Mouse (Mus musculus): ENCODE data around the gene Arhgef6. TPM values are rescaled to one million over a fixed set of nuclear protein-coding genes. Genes with fewer than 3 reads are reported as not detected.

The Arhgef6 gene
- polyA plus RNA-seq, 1 experiment from 2014 or later, result 5.7 TPM

- ATAC-seq (ENCODE audit: insufficient read depth, low FRiP score, low TSS enrichment) (no peak), DNase-seq (ENCODE audit: low spot score) (no peak)
- H3K27ac ChIP-seq (ENCODE audit: low read depth, low read length), result no peak overlapping the region
- no peaks in the 10 kb centered on the region for H3K4me1 ChIP-seq (ENCODE audit: control insufficient read depth, insufficient read depth, low read length)
- no peak overlapping the region for H3K4me2 ChIP-seq (ENCODE audit: low read depth)
- 86% methylated on average over 4 of the region's 4 CpGs for WGBS
- no peaks in the 10 kb centered on the region for H3K36me3 ChIP-seq (ENCODE audit: control insufficient read depth, insufficient read depth, low read length)
- no peak overlapping the region for H3K9ac ChIP-seq (ENCODE audit: low read length)
- H3K9me3 ChIP-seq (ENCODE audit: control insufficient read depth, low read length), result no peaks in the 10 kb centered on the region
- no peaks in the 10 kb centered on the region for H3K27me3 ChIP-seq (ENCODE audit: control insufficient read depth, insufficient read depth, low read length)
- H3K4me3 ChIP-seq (ENCODE audit: low read depth, low read length), result no peak overlapping the region
These were observed 691 bp upstream of the Arhgef6 start for GRCm38 (mm10) chrX:57339220-57339619.

DNA sequence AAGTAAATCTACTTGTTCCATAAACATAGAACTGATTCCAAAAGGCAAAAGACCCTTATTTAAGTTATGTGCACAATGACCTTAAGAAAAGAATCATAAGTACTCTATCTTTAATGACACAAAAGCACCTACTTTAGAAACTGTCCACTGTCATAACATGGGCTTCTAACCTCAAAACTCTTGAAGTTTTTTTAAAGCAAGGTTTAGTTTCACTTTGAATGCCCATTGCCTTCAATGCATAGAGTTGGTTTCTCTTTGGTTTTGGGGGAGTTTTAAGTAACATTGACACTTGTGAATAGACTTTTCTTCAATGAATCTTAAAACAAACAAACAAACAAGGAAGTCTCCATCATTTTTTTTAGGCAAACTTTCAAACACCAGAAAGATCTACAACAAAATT, 947 bp downstream of the Arhgef6 start:
- no peak overlapping the region for H3K9ac ChIP-seq (ENCODE audit: low read length)
- ATAC-seq (ENCODE audit: insufficient read depth, low FRiP score, low TSS enrichment), result no peak
- H3K4me3 ChIP-seq (ENCODE audit: low read depth, low read length), result no peak overlapping the region
- no peak overlapping the region for H3K4me2 ChIP-seq (ENCODE audit: low read depth)
- no peaks in the 10 kb centered on the region for H3K36me3 ChIP-seq (ENCODE audit: control insufficient read depth, insufficient read depth, low read length)
- DNase-seq (ENCODE audit: low spot score), result no peak
- no peaks in the 10 kb centered on the region for H3K4me1 ChIP-seq (ENCODE audit: control insufficient read depth, insufficient read depth, low read length)
- H3K27me3 ChIP-seq (ENCODE audit: control insufficient read depth, insufficient read depth, low read length), result no peaks in the 10 kb centered on the region
- no peak overlapping the region for H3K27ac ChIP-seq (ENCODE audit: low read depth, low read length)
- no peaks in the 10 kb centered on the region for H3K9me3 ChIP-seq (ENCODE audit: control insufficient read depth, low read length)

DNA sequence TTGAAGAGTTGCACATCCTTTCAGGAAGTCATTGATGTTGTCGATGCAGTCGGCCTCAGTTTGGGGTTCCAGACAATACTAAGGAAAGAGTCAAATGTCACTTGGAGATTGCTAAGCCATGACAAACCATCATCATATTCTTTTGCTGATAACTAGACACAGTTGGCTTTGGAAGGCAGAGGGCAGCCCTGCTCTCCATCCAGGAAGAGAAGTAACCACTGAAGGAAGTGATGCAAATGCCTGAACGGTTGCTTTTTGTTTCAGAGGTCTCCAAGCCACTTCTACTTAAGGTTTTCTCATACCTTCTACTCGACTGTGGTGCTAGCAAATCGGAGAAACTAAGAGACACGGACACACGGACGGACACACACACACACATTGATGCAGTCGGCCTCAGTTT, 1.6 kb downstream of the Arhgef6 start:
- DNase-seq (ENCODE audit: low spot score), result no peak
- no peak for ATAC-seq (ENCODE audit: insufficient read depth, low FRiP score, low TSS enrichment)
- no peak overlapping the region for H3K4me2 ChIP-seq (ENCODE audit: low read depth)
- no peaks in the 10 kb centered on the region for H3K4me1 ChIP-seq (ENCODE audit: control insufficient read depth, insufficient read depth, low read length)
- H3K9me3 ChIP-seq (ENCODE audit: control insufficient read depth, low read length), result no peaks in the 10 kb centered on the region
- no peak overlapping the region for H3K27ac ChIP-seq (ENCODE audit: low read depth, low read length)
- WGBS, result 89% methylated on average over 9 of the region's 9 CpGs
- no peaks in the 10 kb centered on the region for H3K36me3 ChIP-seq (ENCODE audit: control insufficient read depth, insufficient read depth, low read length)
- H3K9ac ChIP-seq (ENCODE audit: low read length), result no peak overlapping the region
- H3K4me3 ChIP-seq (ENCODE audit: low read depth, low read length), result no peak overlapping the region
- H3K27me3 ChIP-seq (ENCODE audit: control insufficient read depth, insufficient read depth, low read length), result no peaks in the 10 kb centered on the region

DNA sequence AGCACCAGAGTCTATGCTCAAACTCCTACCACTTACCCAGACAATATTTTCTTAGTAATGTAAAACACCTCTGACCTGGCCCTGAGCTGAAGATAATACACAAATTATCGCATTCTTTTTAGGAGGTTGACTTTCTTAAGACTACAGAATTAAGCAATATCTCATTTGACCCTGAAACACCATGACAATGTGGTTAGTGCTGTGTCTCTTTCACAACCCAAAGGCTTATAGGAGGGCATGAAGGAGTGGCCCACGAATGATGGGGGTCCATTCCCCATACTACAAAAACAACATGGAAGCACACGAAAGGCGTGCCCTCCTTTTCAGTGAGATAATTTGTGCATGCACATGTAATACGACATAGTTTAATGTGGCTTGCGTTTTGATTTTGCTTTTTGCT, 3.2 kb downstream of the Arhgef6 start:
- Histone ChIP-seq H3K36me3 (ENCODE audit: control insufficient read depth, insufficient read depth, low read length) (no peaks in the 10 kb centered on the region), H3K9ac (ENCODE audit: low read length) (no peak overlapping the region), H3K4me2 (ENCODE audit: low read depth) (no peak overlapping the region), H3K9me3 (ENCODE audit: control insufficient read depth, low read length) (no peaks in the 10 kb centered on the region), H3K27me3 (ENCODE audit: control insufficient read depth, insufficient read depth, low read length) (no peaks in the 10 kb centered on the region), H3K4me1 (ENCODE audit: control insufficient read depth, insufficient read depth, low read length) (no peaks in the 10 kb centered on the region), H3K4me3 (ENCODE audit: low read depth, low read length) (no peak overlapping the region), H3K27ac (ENCODE audit: low read depth, low read length) (no peak overlapping the region)
- DNase-seq (ENCODE audit: low spot score) (no peak), ATAC-seq (ENCODE audit: insufficient read depth, low FRiP score, low TSS enrichment) (no peak)
- 85% methylated on average over 6 of the region's 6 CpGs for WGBS

- Histone ChIP-seq H3K9ac (ENCODE audit: low read length) (no peak overlapping the region), H3K27me3 (ENCODE audit: control insufficient read depth, insufficient read depth, low read length) (no peaks in the 10 kb centered on the region), H3K27ac (ENCODE audit: low read depth, low read length) (no peak overlapping the region), H3K4me2 (ENCODE audit: low read depth) (no peak overlapping the region), H3K4me1 (ENCODE audit: control insufficient read depth, insufficient read depth, low read length) (no peaks in the 10 kb centered on the region), H3K4me3 (ENCODE audit: low read depth, low read length) (no peak overlapping the region), H3K36me3 (ENCODE audit: control insufficient read depth, insufficient read depth, low read length) (no peaks in the 10 kb centered on the region), H3K9me3 (ENCODE audit: control insufficient read depth, low read length) (no peaks in the 10 kb centered on the region)
- DNase-seq (ENCODE audit: low spot score) (no peak), ATAC-seq (ENCODE audit: insufficient read depth, low FRiP score, low TSS enrichment) (no peak)
- WGBS, result 74% methylated on average over 3 of the region's 3 CpGs
These were observed 10.7 kb downstream of the Arhgef6 start for GRCm38 (mm10) chrX:57327668-57328338.

- Histone ChIP-seq H3K4me1 (ENCODE audit: control insufficient read depth, insufficient read depth, low read length) (no peaks in the 10 kb centered on the region), H3K9ac (ENCODE audit: low read length) (peak overlapping the region; percentile 40; the same call in 1 of the 2 replicates), H3K4me3 (ENCODE audit: low read depth, low read length) (peak overlapping the region; percentile 40), H3K27me3 (ENCODE audit: control insufficient read depth, insufficient read depth, low read length) (no peaks in the 10 kb centered on the region), H3K27ac (ENCODE audit: low read depth, low read length) (no peak overlapping the region), H3K36me3 (ENCODE audit: control insufficient read depth, insufficient read depth, low read length) (no peaks in the 10 kb centered on the region), H3K9me3 (ENCODE audit: control insufficient read depth, low read length) (no peaks in the 10 kb centered on the region), H3K4me2 (ENCODE audit: low read depth) (peak overlapping the region; percentile 56)
- no peak for ATAC-seq (ENCODE audit: insufficient read depth, low FRiP score, low TSS enrichment)
- peak; percentile 41 for DNase-seq (ENCODE audit: low spot score)
- WGBS, result 33% methylated on average over 16 of the region's 16 CpGs
These were observed 11.9 kb downstream of the Arhgef6 start for GRCm38 (mm10) chrX:57326487-57327221.

DNA sequence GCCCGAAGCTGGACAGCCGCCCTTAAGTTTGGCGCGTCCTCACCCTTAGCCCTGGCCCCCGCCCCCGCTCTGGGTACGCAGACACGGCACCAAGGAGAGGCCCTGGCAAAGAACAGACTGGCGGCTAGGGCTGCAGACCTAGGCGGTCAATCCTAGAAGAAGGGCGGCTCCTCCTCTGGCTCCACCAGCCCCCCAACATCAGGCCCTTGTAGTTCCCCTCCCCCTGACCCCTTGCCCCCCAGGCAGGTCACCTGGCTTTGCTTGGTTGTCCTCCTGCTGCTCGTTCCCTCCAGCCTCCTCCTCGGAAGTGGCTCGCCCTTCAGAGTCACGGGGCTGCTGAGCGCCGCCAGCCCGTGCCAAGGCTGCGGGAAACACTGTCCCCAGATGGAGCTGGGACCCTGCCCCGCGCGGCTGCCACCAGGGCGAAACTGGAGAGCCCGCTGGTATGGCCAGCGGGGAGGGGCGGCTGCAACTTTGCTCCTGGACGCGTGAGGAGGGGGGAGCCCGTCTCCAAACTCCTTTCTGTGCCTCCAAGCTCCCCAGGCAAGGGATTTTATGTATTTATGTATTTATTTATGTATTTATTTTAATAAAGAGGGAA, 12.6 kb downstream of the Arhgef6 start:
- Histone ChIP-seq H3K4me3 (ENCODE audit: low read depth, low read length) (peak overlapping the region; percentile 40), H3K9me3 (ENCODE audit: control insufficient read depth, low read length) (no peaks in the 10 kb centered on the region), H3K4me2 (ENCODE audit: low read depth) (peak overlapping the region; percentile 56), H3K4me1 (ENCODE audit: control insufficient read depth, insufficient read depth, low read length) (no peaks in the 10 kb centered on the region), H3K9ac (ENCODE audit: low read length) (peak overlapping the region; percentile 40; the same call in 1 of the 2 replicates), H3K36me3 (ENCODE audit: control insufficient read depth, insufficient read depth, low read length) (no peaks in the 10 kb centered on the region), H3K27ac (ENCODE audit: low read depth, low read length) (no peak overlapping the region), H3K27me3 (ENCODE audit: control insufficient read depth, insufficient read depth, low read length) (no peaks in the 10 kb centered on the region)
- DNase-seq (ENCODE audit: low spot score) (peak; percentile 41), ATAC-seq (ENCODE audit: insufficient read depth, low FRiP score, low TSS enrichment) (no peak)
- 15% methylated on average over 28 of the region's 29 CpGs for WGBS

GRCm38 (mm10) chrX:57324891-57325290, 13.6 kb downstream of the Arhgef6 start:
- Histone ChIP-seq H3K27ac (ENCODE audit: low read depth, low read length) (no peak overlapping the region), H3K4me1 (ENCODE audit: control insufficient read depth, insufficient read depth, low read length) (no peaks in the 10 kb centered on the region), H3K9ac (ENCODE audit: low read length) (no peak overlapping the region), H3K4me2 (ENCODE audit: low read depth) (no peak overlapping the region), H3K9me3 (ENCODE audit: control insufficient read depth, low read length) (no peaks in the 10 kb centered on the region), H3K36me3 (ENCODE audit: control insufficient read depth, insufficient read depth, low read length) (no peaks in the 10 kb centered on the region), H3K27me3 (ENCODE audit: control insufficient read depth, insufficient read depth, low read length) (no peaks in the 10 kb centered on the region), H3K4me3 (ENCODE audit: low read depth, low read length) (no peak overlapping the region)
- DNase-seq (ENCODE audit: low spot score) (no peak), ATAC-seq (ENCODE audit: insufficient read depth, low FRiP score, low TSS enrichment) (no peak)
- 74% methylated on average over 6 of the region's 6 CpGs for WGBS

GRCm38 (mm10) chrX:57312066-57312465, 26.5 kb downstream of the Arhgef6 start:
- H3K4me1 ChIP-seq (ENCODE audit: control insufficient read depth, insufficient read depth, low read length), result no peaks in the 10 kb centered on the region
- no peak for ATAC-seq (ENCODE audit: insufficient read depth, low FRiP score, low TSS enrichment)
- 87% methylated on average over 5 of the region's 5 CpGs for WGBS
- H3K9me3 ChIP-seq (ENCODE audit: control insufficient read depth, low read length), result no peaks in the 10 kb centered on the region
- H3K36me3 ChIP-seq (ENCODE audit: control insufficient read depth, insufficient read depth, low read length), result no peaks in the 10 kb centered on the region
- H3K27ac ChIP-seq (ENCODE audit: low read depth, low read length), result no peak overlapping the region
- H3K4me3 ChIP-seq (ENCODE audit: low read depth, low read length), result no peak overlapping the region
- no peaks in the 10 kb centered on the region for H3K27me3 ChIP-seq (ENCODE audit: control insufficient read depth, insufficient read depth, low read length)
- no peak for DNase-seq (ENCODE audit: low spot score)
- H3K4me2 ChIP-seq (ENCODE audit: low read depth), result no peak overlapping the region
- H3K9ac ChIP-seq (ENCODE audit: low read length), result no peak overlapping the region

Data from neural tube, embryonic 11.5 days (tissue).